Mouse (Mus musculus) thymus, postnatal 36 days (tissue): ENCODE measurements at regions not wholly inside any gene's neighbourhood (a gene's known extent, or its start where the extent isn't known, plus 50 kb on each side); places are given as distances from the start of the nearest gene placed in this dataset.

Experiments used
- DNase-seq, 2 experiments: peaks; one replicate each; pipeline ENCODE4 v3.0.0; 2022; ENCODE audit warnings: mixed read lengths in 2 of 2

GRCm38 (mm10) chr13:5802826-5803225, 58.5 kb upstream of the Klf6 start:
- no peak for DNase-seq

GRCm38 (mm10) chr13:5803540-5804380, 57.5 kb upstream of the Klf6 start:
- no peak for DNase-seq

DNA sequence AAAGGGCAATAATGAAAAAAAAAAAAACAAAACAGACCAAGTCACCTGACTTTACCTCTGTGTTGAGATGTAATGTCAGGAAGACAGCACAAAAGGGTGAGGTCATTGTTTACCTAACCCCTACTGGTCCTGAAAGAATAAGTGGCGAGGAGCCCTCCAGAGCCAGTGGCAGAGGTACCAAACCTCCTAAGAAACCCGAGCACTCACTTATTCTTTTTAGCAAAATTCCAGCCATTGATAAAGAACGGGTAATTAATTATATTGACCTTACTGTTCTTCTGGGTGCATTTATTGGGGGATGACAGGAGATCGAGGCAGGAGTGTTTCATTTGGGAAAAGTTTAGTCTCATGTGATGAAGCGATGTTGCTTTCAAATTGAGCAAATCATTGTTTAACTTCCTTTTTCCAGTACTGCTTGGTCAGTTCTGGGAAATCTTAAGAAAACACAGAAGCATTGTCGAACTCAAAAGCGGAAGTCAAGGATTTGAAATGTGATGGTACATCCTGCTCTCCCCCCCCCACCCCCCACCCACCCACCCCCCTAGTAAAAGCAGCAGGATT, 56.8 kb upstream of the Klf6 start:
- no peak for DNase-seq

GRCm38 (mm10) chr13:5808380-5808779, 52.9 kb upstream of the Klf6 start:
- no peak for DNase-seq
